Mouse (Mus musculus) MEL-GATA-1-ER (cell line): Measurements from ENCODE around the gene Ppp1r16b.

Experiments
- DNase-seq: peaks from one replicate; pipeline ENCODE4 v3.0.0-alpha.2; 2012; ENCODE audit warnings: low read depth; ENCODE audit errors: extremely low read depth

The Ppp1r16b gene

GRCm38 (mm10) chr2:158667671-158668432, 2.7 kb downstream of the Ppp1r16b start:
- DNase-seq, result no peak

- DNase-seq, result no peak
Observed at GRCm38 (mm10) chr2:158668433-158669010, 3.3 kb downstream of the Ppp1r16b start.

DNA sequence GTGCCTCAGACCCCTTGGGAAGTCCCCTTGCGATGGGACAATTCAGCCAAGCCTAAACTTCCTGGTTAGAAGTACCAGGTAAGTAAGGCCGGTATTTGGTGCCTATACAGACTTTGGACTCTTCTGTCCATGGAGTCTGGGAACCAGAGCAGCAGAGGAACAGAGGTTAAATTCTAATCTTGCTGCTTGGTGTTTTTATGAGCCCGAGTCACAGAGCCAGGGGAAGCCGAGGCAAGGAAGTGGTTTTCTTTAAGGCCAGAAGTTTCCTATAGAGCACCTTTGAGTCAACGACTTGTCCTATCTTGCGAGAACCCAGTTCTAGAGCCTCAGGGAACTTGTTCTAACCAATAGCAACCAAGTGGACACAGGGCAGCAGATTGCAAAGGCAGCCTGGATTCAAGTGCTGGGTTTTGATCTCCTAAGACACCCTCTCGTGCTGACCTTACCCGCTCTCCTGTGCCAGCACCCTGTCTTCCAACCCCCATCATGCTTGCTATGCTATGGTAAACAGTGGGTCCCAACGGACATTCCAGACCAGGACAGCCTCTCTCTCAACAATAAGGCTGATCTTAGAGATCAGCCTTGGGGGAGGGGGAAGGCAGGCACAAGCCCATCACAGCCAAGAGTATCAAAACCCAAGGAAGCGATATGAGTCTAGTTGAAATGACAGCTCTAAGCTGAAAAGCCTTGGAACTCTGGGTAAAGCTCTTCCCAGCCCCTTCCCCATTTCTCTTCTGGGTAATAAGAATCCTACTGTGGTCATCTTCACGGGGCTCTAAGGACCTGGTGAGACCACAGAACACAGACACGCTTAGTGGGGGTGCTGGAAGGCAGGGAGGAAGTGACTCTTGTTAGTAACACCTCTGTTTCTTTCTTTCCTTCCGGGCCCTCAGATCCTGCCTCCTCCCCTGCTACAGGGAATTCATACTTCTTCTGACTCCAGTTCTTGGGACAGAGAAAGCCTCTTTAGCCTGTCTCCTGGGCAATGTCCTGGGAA, 4.3 kb downstream of the Ppp1r16b start:
- DNase-seq, result no peak

GRCm38 (mm10) chr2:158670571-158670970, 5.4 kb downstream of the Ppp1r16b start:
- DNase-seq, result no peak

- no peak for DNase-seq
Observed at GRCm38 (mm10) chr2:158672829-158673228, 7.6 kb downstream of the Ppp1r16b start.

DNA sequence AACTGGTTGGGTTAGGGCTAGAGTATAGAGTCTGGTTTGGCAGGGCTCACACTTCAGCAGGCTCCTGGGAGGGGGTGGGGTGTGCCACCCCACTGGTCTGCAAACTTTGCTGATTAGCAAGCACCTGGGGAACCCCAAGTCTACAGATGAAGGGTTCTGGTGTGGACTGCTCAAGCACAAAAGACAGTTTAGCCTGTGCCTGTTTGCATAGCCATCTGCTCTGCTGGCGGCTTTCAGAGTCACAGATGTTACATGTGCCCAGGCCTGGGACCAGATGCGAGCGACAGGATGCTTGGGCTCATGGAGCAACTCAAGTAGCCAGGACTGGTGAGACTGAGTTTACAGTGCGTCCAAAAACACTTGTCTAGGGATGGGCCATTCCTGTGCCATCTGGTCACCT, 8.3 kb downstream of the Ppp1r16b start:
- DNase-seq, result no peak

- DNase-seq, result no peak
Observed at GRCm38 (mm10) chr2:158674131-158674530, 8.9 kb downstream of the Ppp1r16b start.

- DNase-seq, result no peak
Observed at GRCm38 (mm10) chr2:158674759-158675158, 9.6 kb downstream of the Ppp1r16b start.

DNA sequence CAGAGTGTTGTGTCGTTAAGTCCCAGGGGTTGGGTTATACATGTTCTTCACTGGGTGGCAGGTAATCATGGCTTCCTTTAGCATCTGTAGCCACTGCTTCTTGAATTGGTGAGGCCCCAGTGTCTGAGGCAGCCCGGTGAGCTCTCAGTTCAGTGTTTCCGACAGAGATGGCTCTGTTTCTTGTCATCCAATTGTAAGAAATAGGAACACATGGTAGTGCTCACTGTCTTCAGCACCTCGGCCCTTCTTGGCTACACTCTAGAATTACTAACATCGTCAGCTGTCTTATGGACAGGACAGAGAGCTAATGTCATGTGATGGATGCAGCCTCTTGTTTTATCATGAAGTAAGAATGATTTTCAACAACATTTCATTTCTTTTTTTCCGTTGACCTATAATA, 10.0 kb downstream of the Ppp1r16b start:
- no peak for DNase-seq

- no peak for DNase-seq
Observed at GRCm38 (mm10) chr2:158675907-158676533, 10.8 kb downstream of the Ppp1r16b start.

DNA sequence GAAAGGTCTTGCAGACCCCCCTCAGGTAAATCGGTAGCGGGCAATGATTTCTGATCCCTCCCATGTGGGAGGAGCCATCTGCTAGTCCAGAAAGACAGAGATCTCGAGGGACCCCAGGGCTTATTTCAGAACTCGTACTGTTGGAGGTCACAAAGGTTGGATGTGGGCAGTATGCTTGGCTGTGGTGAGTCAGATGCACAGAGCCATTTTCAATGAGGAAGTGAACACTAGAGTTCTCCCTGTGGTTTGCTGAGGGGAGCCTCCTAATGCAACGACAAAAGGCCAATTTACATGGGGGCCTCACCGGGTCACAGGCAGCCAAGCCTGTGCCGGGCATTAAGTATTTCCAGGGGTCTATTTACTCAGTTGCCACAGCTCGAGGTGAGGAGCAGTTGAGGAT, 12.7 kb downstream of the Ppp1r16b start:
- no peak for DNase-seq

- no peak for DNase-seq
Observed at GRCm38 (mm10) chr2:158679091-158679490, 13.9 kb downstream of the Ppp1r16b start.

DNA sequence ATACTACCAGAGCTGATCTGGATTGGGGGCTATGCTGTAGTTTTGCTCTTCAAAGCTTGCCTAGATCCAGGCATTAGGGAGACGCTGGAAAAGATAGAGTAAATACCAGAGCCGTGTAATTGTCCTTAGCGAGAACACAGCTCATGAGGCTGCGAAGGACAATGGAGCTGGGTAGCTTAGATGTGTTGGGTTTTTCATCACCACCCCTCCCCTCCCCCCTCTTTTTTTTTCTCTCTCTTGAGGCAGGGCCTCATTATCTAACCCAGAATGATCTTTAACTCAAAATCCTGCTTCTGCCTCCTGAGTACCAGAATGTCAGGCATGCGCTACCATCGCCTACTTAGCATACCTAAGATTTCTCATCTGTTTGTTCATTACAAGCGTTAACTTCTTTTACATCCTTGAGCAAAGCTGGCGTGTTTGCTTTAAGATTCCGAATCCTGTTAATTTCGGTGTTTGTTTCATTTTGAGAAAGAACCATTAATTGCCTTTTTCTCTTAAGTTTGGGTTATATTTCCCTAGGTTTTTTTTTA, 15.2 kb downstream of the Ppp1r16b start:
- no peak for DNase-seq

- no peak for DNase-seq
Observed at GRCm38 (mm10) chr2:158681714-158682113, 16.5 kb downstream of the Ppp1r16b start.

GRCm38 (mm10) chr2:158682344-158683037, 17.3 kb downstream of the Ppp1r16b start:
- DNase-seq, result no peak

GRCm38 (mm10) chr2:158683038-158683413, 17.8 kb downstream of the Ppp1r16b start:
- no peak for DNase-seq

- DNase-seq, result no peak
Observed at GRCm38 (mm10) chr2:158684247-158684843, 19.1 kb downstream of the Ppp1r16b start.

DNA sequence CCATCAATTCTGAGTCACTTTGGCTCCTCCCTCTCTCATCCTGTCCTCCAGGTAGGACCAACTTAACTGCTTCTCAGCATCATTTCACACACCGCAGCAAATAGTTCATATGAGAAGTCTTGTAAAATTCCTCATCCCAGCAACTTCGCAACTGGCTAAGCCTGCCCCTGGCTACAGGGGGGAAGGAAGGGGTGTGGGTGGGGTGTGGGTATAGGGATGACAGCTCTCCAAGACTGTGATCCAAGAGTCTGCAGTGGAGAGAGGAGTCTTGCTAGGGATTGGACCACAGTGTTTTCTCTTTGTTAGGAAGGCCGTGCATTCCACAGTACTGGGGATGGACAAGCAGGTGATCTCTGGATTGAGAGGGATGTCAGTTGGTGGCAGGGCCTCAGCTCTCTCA, 19.7 kb downstream of the Ppp1r16b start:
- DNase-seq, result no peak

- no peak for DNase-seq
Observed at GRCm38 (mm10) chr2:158686394-158686793, 21.2 kb downstream of the Ppp1r16b start.

DNA sequence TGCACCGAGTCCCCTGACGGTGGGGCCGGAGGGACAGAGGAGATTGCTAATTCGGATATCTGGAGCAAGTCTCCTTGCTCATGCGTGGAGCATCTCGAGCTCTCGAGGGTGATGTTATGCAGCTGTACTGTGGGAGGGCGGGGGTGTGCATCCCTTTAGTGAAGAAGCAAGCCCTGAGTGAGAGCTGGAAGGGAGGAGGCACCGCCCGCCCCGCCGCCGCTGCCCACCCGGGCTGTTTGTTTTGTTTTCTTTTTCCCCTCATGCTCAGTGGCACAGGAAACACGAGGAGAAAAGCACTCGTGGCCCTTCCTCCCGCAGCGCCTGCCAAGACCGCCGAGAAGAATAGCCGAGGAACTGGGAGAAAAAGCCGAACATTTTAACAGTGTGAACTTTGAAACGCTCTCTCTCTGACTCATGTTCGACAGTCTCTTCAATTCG, 22.6 kb downstream of the Ppp1r16b start:
- no peak for DNase-seq
